Mouse (Mus musculus) splenic B cell, adult 2 months (primary cell): ENCODE data around the gene Pcif1.

Source experiments
- DNase-seq: peaks from one replicate; pipeline ENCODE4 v3.0.0-alpha.2; 2011; ENCODE audit warnings: low read depth, low spot score
- H3K27me3 ChIP-seq: 2 replicates; pipeline ENCODE4 v1.6.1; 2012; ENCODE audit warnings: mild to moderate bottlenecking, low read length, moderate library complexity, mixed read lengths; ENCODE audit not compliant: control insufficient read depth, poor library complexity, insufficient read depth, severe bottlenecking
- H3K36me3 ChIP-seq: 2 replicates; pipeline ENCODE4 v1.6.1; 2012; ENCODE audit warnings: mild to moderate bottlenecking, low read length, moderate library complexity, mixed read lengths; ENCODE audit not compliant: control insufficient read depth, poor library complexity, insufficient read depth, severe bottlenecking

The Pcif1 gene

GRCm38 (mm10) chr2:164894644-164895043, 15.5 kb downstream of the Pcif1 start:
- Histone ChIP-seq H3K27me3 (no peaks in the 10 kb centered on the region), H3K36me3 (peaks cover 22% of the 10 kb centered on the region)
- no peak for DNase-seq

- Histone ChIP-seq H3K27me3 (no peaks in the 10 kb centered on the region), H3K36me3 (peaks cover 25% of the 10 kb centered on the region)
- no peak for DNase-seq
These were observed 16.8 kb downstream of the Pcif1 start for GRCm38 (mm10) chr2:164895885-164896284.

- Histone ChIP-seq H3K36me3 (peaks cover 28% of the 10 kb centered on the region), H3K27me3 (no peaks in the 10 kb centered on the region)
- DNase-seq, result no peak
These were observed 18.9 kb downstream of the Pcif1 start for GRCm38 (mm10) chr2:164898008-164898407.

GRCm38 (mm10) chr2:164899034-164899433, 19.9 kb downstream of the Pcif1 start:
- Histone ChIP-seq H3K36me3 (peaks cover 26% of the 10 kb centered on the region), H3K27me3 (no peaks in the 10 kb centered on the region)
- DNase-seq, result no peak

- no peak for DNase-seq
These were observed 20.8 kb downstream of the Pcif1 start for GRCm38 (mm10) chr2:164899723-164900459.

GRCm38 (mm10) chr2:164901380-164901779, 22.3 kb downstream of the Pcif1 start:
- peaks cover 28% of the 10 kb centered on the region for H3K36me3 ChIP-seq
- no peaks in the 10 kb centered on the region for H3K27me3 ChIP-seq
- DNase-seq, result no peak

More at GRCm38 (mm10) chr2:164899723-164900459, 20.8 kb downstream of the Pcif1 start:
- Histone ChIP-seq H3K36me3 (peaks cover 24% of the 10 kb centered on the region), H3K27me3 (no peaks in the 10 kb centered on the region)

- H3K27me3 ChIP-seq, result no peaks in the 10 kb centered on the region
- H3K36me3 ChIP-seq, result peaks cover 41% of the 10 kb centered on the region
- DNase-seq, result no peak
These were observed 24.4 kb downstream of the Pcif1 start for GRCm38 (mm10) chr2:164903496-164903895.

- Histone ChIP-seq H3K27me3 (no peaks in the 10 kb centered on the region; the same call in 1 of the 2 replicates), H3K36me3 (peaks cover 35% of the 10 kb centered on the region)
- peak; percentile 37 for DNase-seq
These were observed 27.0 kb downstream of the Pcif1 start for GRCm38 (mm10) chr2:164906071-164906470.

GRCm38 (mm10) chr2:164907511-164907910, 28.4 kb downstream of the Pcif1 start:
- no peaks in the 10 kb centered on the region; the same call in 1 of the 2 replicates for H3K27me3 ChIP-seq
- no peak for DNase-seq
- H3K36me3 ChIP-seq, result peaks cover 26% of the 10 kb centered on the region

- no peaks in the 10 kb centered on the region; the same call in 1 of the 2 replicates for H3K27me3 ChIP-seq
- peaks cover 24% of the 10 kb centered on the region for H3K36me3 ChIP-seq
- no peak for DNase-seq
These were observed 28.9 kb downstream of the Pcif1 start for GRCm38 (mm10) chr2:164908011-164908410.

- peaks cover 22% of the 10 kb centered on the region for H3K36me3 ChIP-seq
- H3K27me3 ChIP-seq, result no peaks in the 10 kb centered on the region; the same call in 1 of the 2 replicates
- DNase-seq, result no peak
These were observed 30.0 kb downstream of the Pcif1 start for GRCm38 (mm10) chr2:164909100-164909499.

- peak; percentile 67 for DNase-seq
- peaks cover 22% of the 10 kb centered on the region for H3K36me3 ChIP-seq
- no peaks in the 10 kb centered on the region; the same call in 1 of the 2 replicates for H3K27me3 ChIP-seq
These were observed 30.4 kb downstream of the Pcif1 start for GRCm38 (mm10) chr2:164909542-164909941.

- no peak for DNase-seq
- Histone ChIP-seq H3K27me3 (no peaks in the 10 kb centered on the region; the same call in 1 of the 2 replicates), H3K36me3 (peaks cover 20% of the 10 kb centered on the region)
These were observed 31.4 kb downstream of the Pcif1 start for GRCm38 (mm10) chr2:164910360-164911061.

GRCm38 (mm10) chr2:164911086-164912048, 32.3 kb downstream of the Pcif1 start, which contains the start of gene Zfp335:
Zfp335 (minus strand) TSS chr2:164911757.
- DNase-seq, result peak; percentile 94
- Histone ChIP-seq H3K27me3 (no peaks in the 10 kb centered on the region; the same call in 1 of the 2 replicates), H3K36me3 (peaks cover 14% of the 10 kb centered on the region)
